Mouse (Mus musculus) myocyte (in vitro differentiated cells): ENCODE measurements around the gene Cyp2f2.

Source experiments
- MAX ChIP-seq: IDR thresholded peaks from one replicate; pipeline ENCODE4 v1.6.1; 2011; ENCODE audit warnings: low read depth, mild to moderate bottlenecking, control low read depth
- MYOG ChIP-seq, 3 experiments: IDR thresholded peaks; one replicate each; pipeline ENCODE4 v1.6.1; 2011; ENCODE audit warnings: control low read depth in 2 of 3, low read depth in 2 of 3, mild to moderate bottlenecking in 2 of 3; ENCODE audit not compliant: insufficient read length in 2 of 3, control insufficient read depth in 1 of 3, insufficient read depth in 1 of 3
- POLR2A ChIP-seq: IDR thresholded peaks from one replicate; pipeline ENCODE4 v1.6.1; 2011; ENCODE audit warnings: low read depth, mild to moderate bottlenecking, control low read depth, moderate library complexity; ENCODE audit not compliant: insufficient read length

DNA sequence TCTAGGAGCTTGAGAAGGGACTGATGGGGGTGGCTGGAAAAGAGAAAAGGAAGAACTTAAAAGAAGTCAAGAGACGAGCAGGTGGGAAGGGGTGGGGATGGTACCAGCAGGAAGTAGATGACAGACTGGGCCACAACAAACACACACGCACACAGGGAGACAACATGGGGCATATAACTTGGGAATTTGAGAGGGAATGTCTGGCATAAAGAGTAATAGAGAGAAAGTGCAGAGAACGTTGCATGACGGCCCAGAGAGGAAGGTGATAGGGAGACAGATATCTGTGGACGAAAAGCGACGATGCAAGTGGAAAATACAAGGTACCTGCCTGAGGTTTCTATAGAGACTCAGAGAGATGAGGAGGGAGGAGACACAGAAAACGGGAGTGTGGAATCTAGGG lies 46.0 kb downstream of the Cyp2f2 start:
- TF ChIP-seq MAX (no peak), POLR2A (no peak), MYOG (IDR thresholded peaks at IDR 0.05; ENCODE audit: control insufficient read depth in 1 of 3, insufficient read depth in 1 of 3, insufficient read length in 2 of 3, low read depth in 2 of 3) (no peak)
